Mouse (Mus musculus) A20 (cell line): ENCODE data around the gene Ptov1.
"Not testable (repeated sequence)": the region's sequence is repeated elsewhere in the genome, so short reads cannot be mapped to it uniquely, and the experiment has no call there.

Experiments used
- DNase-seq: peaks from one replicate; pipeline ENCODE4 v3.0.0-alpha.2; 2011; ENCODE audit warnings: low read depth, low spot score

The Ptov1 gene

DNA sequence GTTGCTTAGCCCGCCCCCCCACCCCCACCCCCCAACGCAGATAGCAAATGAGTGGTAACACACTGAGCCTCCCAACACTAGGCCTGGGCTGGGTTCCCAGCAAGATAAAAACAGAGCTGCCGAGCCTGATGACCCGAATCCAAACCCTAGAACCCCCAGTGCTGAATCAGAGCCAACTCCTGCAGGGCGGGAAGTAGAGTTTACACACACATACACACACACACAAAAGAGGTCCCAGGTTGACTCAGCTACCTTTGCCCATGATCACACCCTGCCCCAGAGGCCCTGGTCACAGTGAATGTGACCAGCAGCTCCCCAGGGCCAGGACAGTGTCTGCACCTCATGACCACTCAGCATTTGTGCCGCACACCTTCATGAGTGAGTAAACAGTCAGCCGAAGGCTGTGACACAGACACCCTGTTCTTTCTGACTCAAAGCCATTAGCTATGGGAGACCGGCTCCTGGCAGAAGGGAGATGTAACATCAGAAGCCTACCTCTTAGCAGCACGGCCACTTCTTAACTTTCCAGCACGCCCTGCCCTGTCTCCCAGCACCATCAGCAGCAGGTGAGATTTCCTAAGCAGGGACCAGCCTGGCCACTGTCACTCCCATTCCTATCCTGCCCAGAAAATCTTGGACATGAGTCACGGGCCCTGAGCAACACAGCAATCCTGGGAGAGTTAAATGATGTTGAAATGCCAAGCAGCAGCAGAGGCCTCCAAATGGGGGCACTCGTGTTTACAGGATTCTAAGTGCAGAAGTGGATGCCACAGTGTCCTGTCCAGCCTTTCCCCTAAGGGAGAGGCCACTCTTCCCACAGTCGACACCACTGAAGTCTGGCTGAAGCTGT, 18.9 kb upstream of the Ptov1 start:
- DNase-seq = no peak

DNA sequence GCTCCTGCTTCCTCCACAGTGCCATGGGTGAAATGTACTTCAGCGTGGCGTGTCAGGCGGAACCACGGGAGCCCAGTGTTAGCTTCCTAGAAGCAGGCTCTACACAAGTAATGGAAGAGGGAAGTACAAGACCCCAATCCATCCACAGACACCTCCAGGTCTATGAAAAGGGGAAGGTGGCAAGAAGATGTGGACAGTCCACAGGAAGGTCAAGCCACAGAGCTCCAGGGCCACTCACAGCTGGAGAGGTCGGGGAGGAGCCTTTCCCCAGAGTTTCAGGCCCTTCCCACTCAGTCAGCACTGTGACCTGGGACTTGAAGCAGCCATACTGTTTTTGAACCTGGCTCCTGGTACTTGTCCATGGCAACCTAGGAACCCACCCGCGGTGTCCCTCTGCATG, 17.4 kb upstream of the Ptov1 start:
- no peak for DNase-seq

- DNase-seq = no peak
These were observed 15.0 kb upstream of the Ptov1 start for GRCm38 (mm10) chr7:44884637-44885036.

DNA sequence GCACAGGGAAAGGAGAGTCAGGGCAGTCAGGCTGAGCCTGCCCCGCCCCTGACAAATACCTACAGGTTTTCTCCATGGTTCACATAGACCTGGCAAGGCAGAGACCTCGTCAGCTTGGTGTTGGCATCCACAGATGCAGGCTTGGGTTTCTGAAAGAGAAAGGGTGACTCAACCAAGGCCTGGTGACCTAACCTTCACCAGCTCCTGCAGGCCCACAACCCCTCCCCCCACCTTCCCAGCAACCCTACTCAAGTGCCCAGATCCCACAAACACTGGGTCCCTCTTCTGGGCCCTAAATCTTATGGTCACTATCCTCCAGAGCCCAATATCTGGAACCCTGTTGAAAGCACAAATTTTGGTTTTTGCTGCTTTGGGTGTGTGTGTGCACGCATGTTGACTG, 13.4 kb upstream of the Ptov1 start:
- no peak for DNase-seq

GRCm38 (mm10) chr7:44877833-44878232, 8.2 kb upstream of the Ptov1 start:
- no peak for DNase-seq

DNA sequence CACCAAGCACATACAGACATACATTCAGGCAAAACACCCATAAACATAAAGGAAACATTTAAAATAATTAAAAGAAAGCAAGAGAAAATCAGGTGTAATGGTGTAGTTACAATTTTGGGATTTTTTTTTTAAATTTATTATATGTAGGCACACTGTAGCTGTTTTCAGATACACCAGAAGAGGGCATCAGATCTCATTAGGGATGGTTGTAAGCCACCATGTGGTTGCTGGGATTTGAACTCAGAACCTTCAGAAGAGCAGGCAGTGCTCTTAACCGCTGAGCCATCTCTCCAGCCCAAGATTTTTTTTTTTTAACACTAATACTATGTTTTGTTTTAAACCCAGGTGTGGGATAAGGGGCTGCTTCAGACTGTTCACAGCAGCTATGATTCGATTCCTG, 2.2 kb upstream of the Ptov1 start:
- DNase-seq = not testable (repeated sequence)

GRCm38 (mm10) chr7:44871181-44871580, 1.6 kb upstream of the Ptov1 start:
- no peak for DNase-seq

DNA sequence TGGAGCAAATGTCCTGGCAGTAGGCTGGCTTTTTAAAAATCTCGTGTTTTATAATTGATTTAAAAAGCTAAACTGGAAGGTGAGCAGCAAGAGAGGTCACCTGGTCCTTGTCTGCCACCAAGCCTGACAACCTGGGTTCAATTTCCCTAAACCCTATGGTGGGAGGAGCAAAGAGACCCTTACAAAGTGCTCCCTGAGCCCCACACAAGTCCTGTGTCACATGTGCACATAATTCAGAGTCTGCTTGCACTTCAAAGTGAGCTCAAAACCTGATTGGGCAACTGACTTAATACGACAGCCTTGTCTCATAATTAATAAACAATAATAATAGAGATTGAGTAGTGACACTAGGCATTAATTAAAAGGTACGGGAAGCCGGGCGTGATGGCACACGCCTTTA, 1.0 kb upstream of the Ptov1 start:
- no peak for DNase-seq

GRCm38 (mm10) chr7:44868919-44869696, 480 bp downstream of the Ptov1 start:
- DNase-seq = peak; percentile 44

DNA sequence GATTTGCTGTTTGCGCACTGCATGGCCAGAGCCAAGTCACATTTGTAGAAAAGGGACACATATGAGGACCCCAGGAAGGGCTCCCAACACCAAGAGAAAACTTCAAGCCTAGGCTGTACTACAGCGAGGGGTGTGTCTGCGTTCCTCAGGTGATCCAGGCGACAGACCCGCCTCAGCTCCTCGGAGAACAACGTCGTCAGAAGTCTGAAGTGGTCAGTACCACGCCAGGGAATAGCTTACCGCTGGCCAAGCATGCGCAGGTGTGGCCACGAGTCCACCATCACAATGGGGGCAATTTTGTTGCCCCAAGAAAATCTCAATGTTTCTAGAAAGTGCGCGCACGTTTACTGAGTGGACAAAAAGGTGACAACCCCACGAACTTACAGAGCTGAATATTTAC, 1.1 kb downstream of the Ptov1 start:
- DNase-seq = no peak

DNA sequence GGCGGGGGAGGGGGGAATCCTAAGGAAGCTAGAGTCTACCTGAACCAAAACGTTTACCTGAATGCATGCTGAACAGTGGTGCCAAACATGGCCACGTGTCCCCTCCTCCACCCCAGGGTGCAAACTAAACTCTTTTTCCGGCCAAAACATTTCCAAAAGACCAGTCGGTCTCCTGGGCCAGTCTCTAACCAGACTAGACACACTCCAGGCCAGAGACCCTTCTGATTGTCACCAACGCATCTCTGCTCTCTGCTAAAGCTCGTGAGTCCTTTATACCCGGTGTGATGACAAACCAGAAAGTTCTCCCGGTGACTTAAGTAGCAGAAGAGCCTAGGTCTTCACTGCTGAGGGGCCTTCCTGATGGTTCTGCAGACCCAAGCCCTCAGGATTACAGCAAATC, 1.8 kb downstream of the Ptov1 start:
- DNase-seq = no peak

DNA sequence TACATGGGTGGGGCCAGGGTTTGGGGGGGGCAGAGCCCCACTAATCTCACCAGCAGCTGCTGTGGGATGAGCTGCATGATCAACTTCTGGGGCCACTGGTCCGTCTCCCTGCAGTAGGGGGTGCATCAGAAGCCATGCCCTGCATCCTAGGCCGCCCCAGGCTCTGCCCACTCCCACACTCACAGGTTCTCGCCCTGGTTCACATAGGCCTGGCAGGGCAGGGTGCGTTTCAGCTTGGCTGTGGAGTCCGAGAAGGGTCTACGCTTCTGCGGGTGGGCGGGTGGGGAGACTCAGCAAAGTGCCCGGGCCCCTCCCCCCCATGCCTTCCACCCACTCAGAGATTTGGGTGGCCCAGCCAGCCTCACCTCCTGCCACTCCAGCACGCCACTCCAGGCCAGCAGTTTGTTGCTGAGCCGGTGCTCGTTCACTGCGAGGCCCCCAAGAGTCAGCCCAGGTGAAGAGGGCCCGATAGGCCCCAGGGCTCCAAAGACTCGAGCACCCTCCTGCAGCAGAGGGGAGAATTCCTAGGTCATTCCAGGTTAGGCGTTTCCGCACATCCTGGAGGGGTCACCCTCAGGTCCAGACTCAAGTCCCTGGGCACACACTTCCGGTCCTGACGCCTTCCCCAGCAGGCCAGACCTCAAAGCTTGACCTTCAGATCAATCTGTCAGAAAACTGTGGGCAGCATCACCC, 2.4 kb downstream of the Ptov1 start:
- DNase-seq = no peak

GRCm38 (mm10) chr7:44866276-44867009, 3.1 kb downstream of the Ptov1 start:
- peak; percentile 27 for DNase-seq

GRCm38 (mm10) chr7:44864595-44865542, 4.7 kb downstream of the Ptov1 start:
- DNase-seq = no peak

DNA sequence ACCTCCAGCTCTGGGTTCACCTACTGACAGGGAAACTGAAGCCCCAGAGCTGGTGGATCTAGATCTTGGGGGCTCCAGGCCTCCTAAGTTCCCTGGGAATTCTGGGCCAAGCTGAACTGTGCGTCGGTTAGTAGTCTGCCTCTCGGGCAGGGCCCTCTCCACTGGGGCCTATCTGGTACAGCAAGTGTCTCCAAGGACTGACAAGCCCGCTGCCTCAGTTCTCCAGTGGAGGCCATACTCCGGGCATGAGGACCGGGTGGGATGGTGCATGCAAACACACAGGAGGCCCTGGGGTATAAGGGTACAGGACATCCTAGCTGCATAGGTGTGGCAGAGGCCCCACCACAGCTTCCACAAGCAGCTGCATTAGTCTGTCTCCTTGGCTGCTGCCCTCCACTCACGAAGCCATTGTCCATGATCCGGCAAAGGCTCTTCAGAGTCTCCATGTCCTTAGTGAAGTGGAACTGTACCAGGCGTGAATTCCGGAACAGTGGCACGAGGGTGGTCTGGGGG, 5.5 kb downstream of the Ptov1 start:
- no peak for DNase-seq

DNA sequence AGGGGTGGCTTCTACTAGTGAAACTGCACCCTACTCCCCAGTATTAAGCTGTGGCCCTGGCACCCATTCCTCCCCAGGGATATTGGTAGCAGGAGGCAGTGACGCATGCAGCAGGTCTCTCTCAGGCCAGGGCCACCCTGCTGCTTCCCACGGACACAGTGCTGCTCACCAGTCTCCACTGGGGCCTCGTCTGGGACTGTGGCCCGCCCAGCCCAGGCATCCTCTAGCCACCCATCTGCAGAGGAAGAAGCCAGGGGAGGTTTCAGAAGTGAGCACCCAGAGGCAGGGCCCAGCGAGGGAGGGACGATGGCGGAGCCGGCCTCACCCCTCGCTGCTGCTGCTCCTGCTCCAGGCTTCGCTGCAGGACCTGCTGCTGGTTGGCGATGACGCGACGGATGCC, 6.4 kb downstream of the Ptov1 start:
- no peak for DNase-seq

DNA sequence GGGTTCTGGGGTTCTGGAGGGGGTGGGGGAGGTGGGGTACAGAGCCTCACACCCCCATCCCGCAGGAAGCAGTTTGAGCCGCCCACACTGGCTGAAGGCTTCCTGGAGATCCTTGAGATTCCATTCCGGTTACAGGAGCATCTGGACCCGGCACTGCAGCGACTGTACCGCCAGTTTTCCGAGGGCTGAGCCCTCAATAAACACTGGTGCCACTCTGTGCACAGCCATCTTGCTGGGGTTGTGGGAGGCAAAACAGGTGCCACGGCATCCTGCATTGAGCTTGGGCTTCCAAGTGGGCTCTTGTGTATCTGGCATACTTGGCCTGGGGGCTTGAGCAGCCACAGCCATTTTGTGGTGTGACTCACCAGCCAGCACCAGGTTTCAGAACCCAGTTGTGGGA, 7.2 kb downstream of the Ptov1 start:
- no peak for DNase-seq

DNA sequence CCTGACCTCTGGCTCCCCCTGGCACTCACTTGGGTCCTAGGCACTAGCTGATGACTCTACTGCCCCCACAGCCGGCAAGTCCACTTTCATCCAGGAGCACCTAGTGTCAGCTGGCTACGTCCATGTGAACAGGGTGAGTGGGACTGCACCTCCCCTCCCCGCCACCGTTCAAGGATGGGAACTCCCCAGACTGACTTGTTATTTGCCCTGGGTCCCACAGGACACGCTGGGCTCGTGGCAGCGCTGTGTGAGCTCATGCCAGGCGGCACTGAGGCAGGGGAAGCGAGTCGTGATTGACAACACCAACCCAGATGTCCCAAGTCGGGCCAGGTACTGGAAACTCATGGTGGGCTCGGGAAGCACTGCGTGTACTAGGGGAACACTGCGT, 8.2 kb downstream of the Ptov1 start:
- no peak for DNase-seq

DNA sequence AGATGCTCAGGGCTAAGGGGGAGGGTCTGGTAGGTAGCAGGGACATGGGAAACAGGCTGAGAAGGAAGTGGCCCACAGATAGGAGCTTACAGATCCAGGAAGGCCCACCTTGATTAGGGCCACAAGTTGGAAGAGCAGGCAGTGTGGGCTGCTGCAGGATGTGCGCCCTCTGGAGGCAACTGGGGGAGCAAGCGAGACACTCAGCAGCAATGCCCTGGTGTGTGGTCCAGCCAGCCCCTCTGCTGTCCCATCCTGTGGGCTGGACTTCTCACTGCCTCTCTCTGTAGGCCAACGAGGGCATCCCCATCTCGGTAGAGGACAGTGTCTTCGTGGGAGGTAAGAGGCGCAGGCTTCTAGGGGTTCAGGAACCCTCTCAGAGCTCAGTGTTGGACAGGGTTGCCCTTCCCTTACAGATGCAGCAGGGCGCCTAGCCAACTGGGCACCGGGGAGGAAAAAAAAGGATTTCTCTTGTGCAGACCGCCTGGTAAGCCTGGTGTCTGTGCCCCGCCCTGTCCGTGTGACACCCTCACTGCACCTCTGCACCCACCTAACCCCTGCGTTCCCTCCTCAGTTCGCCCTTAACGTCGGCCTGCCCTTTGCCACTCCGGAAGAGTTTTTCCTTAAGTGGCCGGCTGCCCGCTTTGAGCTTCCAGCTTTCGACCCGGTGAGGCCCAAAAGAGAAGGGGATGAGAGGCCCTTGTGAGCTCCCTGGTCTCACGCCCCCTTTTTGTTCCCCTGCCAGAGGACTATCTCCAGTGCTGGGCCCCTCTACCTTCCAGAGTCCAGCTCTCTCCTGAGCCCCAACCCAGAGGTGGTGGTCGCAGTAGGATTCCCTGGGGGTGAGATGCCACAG, 8.8 kb downstream of the Ptov1 start:
- DNase-seq = peak; percentile 66
